Mouse (Mus musculus) midbrain, embryonic 15.5 days (tissue): ENCODE data around the gene Hoxc9. TPM values are rescaled to one million over a fixed set of nuclear protein-coding genes. Genes with fewer than 3 reads are reported as not detected.

Source experiments
- ATAC-seq: fragments of 200-750 bp; cut with Nextera tagmentation; replicated peaks from 2 replicates; pipeline ENCODE4 v1.8.0; 2017; ENCODE audit warnings: moderate TSS enrichment
- H3K27ac ChIP-seq: fragments of 300-500 bp; sonication (generic); 2 replicates; pipeline ENCODE4 v1.5.1; 2015; ENCODE audit warnings: mild to moderate bottlenecking, inconsistent platforms
- H3K27me3 ChIP-seq: fragments of 300-500 bp; sonication (generic); replicated peaks from 2 replicates; pipeline ENCODE4 v1.6.1; 2015; ENCODE audit warnings: inconsistent platforms
- H3K36me3 ChIP-seq: fragments of 300-500 bp; sonication (generic); replicated peaks from 2 replicates; pipeline ENCODE4 v1.6.1; 2015; ENCODE audit warnings: inconsistent platforms
- H3K4me1 ChIP-seq: fragments of 300-500 bp; sonication (generic); 2 replicates; pipeline ENCODE4 v1.6.1; 2015; ENCODE audit warnings: inconsistent platforms
- H3K4me2 ChIP-seq: fragments of 300-500 bp; sonication (generic); 2 replicates; pipeline ENCODE4 v1.6.1; 2015; ENCODE audit warnings: inconsistent platforms, mild to moderate bottlenecking, moderate library complexity
- H3K4me3 ChIP-seq: fragments of 300-500 bp; sonication (generic); 2 replicates; pipeline ENCODE4 v1.5.1; 2015; ENCODE audit warnings: mild to moderate bottlenecking, inconsistent platforms
- H3K9ac ChIP-seq: fragments of 300-500 bp; sonication (generic); 2 replicates; pipeline ENCODE4 v1.6.1; 2015; ENCODE audit warnings: mild to moderate bottlenecking, inconsistent platforms
- H3K9me3 ChIP-seq: fragments of 300-500 bp; sonication (generic); 2 replicates; pipeline ENCODE4 v1.6.1; 2016; ENCODE audit warnings: inconsistent platforms
- WGBS: fragments of 180-500 bp; shearing (Covaris S2); methylation state at CpG from one replicate; pipeline ENCODE4 v1.1.7; 2015; ENCODE audit warnings: mixed read lengths; 5-methylcytosine and 5-hydroxymethylcytosine counted together
- polyA plus RNA-seq: library from polyadenylated mRNA; unstranded; fragments of >200 nt; fragmentation: Nextera tagmentation; extraction: Ambion mirVana; gene quantifications from 2 replicates; pipeline ENCODE4 v1.2.1, GENCODE M21; 2015

The Hoxc9 gene
- polyA plus RNA-seq, 1 experiment from 2014 or later, result not detected

DNA sequence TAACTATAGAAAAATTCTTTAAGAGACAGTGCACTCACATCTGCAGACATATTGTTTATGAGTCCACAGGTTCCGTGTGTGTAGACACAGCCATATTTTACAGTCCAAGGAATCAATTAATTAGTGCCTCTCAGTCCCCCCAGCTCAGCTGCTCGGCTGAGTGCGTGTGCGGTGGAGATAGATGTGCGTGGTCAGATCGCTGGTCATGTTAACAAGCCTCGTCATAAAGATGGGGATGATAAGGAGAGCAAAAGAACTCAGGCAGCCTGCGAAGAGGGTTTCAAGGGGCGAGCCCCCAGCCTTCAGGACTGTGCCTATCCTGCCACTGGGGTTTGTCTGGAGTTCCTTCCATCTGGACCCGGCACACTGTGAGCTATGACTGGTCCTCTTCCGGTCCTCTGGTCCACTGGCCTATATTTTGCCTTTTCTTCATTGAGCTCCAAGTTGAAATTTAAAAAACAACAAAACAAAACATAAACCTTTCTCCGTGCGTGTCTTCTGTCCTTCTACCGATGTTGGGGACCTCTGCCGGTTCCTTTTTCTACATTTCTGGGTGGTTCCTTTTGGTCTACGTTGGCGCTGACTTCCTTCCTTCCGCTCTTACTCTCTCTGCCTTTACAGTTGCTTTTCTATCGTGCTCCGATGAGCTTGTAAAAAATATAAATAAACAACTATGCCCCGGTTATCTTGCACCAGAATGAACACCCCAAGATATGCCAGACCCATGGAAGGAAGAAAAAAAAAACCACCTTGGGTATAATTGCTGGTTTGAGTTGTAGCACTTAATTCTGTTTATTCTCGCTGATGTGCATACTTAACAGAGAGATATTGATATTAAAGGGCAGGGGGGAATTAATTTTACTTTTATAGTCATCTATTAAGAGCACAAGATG lies 30.8 kb upstream of the Hoxc9 start:
- no peak for ATAC-seq

DNA sequence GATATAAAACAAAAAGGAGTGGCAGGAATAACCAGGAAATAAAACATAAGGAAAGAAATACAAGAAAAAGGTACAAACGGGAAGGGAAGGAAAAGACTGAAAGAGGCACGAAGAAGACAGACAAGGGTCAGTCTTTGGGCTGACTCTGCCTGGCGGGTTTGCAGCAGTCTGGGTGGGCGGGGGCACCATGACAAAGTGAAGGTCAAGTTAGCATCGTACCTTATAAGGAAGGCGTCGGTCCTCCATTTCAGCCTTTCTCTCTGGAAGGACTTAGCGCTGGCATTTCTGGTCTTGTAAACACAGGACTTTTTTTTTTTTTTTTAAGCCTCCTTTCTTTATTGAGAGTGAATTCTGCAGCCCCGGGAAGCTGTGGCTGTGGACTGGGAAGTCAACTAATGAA lies 29.0 kb upstream of the Hoxc9 start:
- Histone ChIP-seq H3K4me1 (peaks cover 4% of the 10 kb centered on the region), H3K27ac (no peak overlapping the region), H3K4me3 (no peak overlapping the region), H3K27me3 (peaks cover 96% of the 10 kb centered on the region), H3K9me3 (no peaks in the 10 kb centered on the region), H3K36me3 (no peaks in the 10 kb centered on the region), H3K9ac (no peak overlapping the region), H3K4me2 (no peak overlapping the region)
- ATAC-seq, result no peak
- 2% methylated on average over 9 of the region's 9 CpGs for WGBS

More for the DNA sequence above, 30.8 kb upstream of the Hoxc9 start:
- Histone ChIP-seq H3K27me3 (peaks cover 96% of the 10 kb centered on the region), H3K36me3 (no peaks in the 10 kb centered on the region), H3K27ac (no peak overlapping the region), H3K9me3 (no peaks in the 10 kb centered on the region), H3K4me1 (peaks cover 4% of the 10 kb centered on the region), H3K4me2 (no peak overlapping the region), H3K9ac (no peak overlapping the region), H3K4me3 (no peak overlapping the region)
- 12% methylated on average over 22 of the region's 22 CpGs for WGBS

DNA sequence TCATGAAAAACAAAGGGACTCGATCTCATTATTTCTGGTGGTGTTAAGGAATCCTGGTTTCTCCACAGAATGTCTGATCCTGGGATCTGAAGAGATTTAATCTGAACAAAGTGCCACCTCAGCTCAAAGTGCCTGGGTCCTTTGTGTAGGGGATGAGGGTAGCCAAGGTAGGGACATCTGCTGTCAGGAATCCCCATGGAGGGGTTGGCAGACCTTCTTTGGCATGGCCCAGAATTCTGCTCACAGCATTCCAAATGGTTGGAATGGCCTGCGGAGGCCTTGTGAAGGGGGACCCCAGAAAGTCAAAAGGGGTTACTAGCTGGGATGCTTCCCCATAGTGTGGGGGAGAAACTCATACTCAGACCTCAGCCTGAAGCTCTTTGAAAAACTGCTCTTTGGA lies 27.4 kb upstream of the Hoxc9 start:
- ATAC-seq, result no peak
- no peak overlapping the region for H3K9ac ChIP-seq
- H3K4me3 ChIP-seq, result no peak overlapping the region
- 9% methylated on average over 2 of the region's 2 CpGs for WGBS
- no peaks in the 10 kb centered on the region for H3K4me1 ChIP-seq
- H3K27me3 ChIP-seq, result peaks cover 98% of the 10 kb centered on the region
- no peaks in the 10 kb centered on the region for H3K9me3 ChIP-seq
- no peaks in the 10 kb centered on the region for H3K36me3 ChIP-seq
- no peak overlapping the region for H3K4me2 ChIP-seq
- no peak overlapping the region for H3K27ac ChIP-seq

DNA sequence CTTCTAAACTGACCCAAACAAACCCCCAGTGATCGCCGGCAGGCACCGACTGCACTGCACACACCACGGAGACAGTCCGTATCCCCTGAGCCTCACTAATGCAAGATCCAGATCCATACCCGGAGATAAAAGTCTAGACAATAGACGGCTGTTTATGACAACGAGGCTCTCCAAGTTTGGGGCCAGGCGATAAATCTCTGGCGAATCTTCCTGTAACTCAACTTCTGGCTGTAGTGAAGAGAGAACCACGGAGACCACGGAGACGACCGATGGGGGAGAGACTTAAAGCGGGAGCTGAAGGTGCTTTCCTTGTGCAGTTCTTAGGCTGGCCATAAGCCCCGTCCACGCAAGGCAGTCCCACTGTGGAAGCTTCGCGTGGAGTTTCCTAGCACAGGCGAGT lies 26.5 kb upstream of the Hoxc9 start:
- H3K4me1 ChIP-seq, result no peaks in the 10 kb centered on the region
- no peak for ATAC-seq
- 2% methylated on average over 20 of the region's 20 CpGs for WGBS

DNA sequence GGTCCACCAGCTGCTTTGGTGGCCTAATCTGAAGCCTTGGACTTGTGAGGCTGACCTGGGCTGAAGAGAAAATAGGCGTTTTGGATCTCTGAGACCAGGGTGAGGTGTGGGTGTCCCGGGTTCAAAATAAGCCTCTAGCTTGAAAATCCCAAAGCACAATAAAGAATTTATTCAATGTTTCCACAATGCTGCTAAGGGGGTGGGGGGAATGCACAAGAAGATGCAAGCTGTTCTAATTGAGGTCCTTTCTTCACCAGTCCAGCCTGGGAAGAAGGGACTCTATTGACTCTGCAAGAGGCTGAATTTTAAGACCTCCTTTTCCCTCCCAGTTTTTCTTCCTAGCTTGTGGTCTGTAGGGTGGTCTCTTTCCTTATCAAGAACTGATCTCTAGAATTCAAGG lies 25.4 kb upstream of the Hoxc9 start:
- Histone ChIP-seq H3K27me3 (peaks cover 98% of the 10 kb centered on the region), H3K9me3 (no peaks in the 10 kb centered on the region), H3K4me3 (no peak overlapping the region), H3K27ac (no peak overlapping the region), H3K9ac (no peak overlapping the region), H3K4me2 (no peak overlapping the region), H3K4me1 (no peaks in the 10 kb centered on the region), H3K36me3 (no peaks in the 10 kb centered on the region)
- ATAC-seq, result no peak
- WGBS, result 5% methylated on average over 2 of the region's 2 CpGs

More for the DNA sequence above, 26.5 kb upstream of the Hoxc9 start:
- Histone ChIP-seq H3K36me3 (no peaks in the 10 kb centered on the region), H3K27ac (no peak overlapping the region), H3K9me3 (no peaks in the 10 kb centered on the region), H3K9ac (no peak overlapping the region), H3K4me2 (no peak overlapping the region), H3K27me3 (peaks cover 98% of the 10 kb centered on the region), H3K4me3 (no peak overlapping the region)

DNA sequence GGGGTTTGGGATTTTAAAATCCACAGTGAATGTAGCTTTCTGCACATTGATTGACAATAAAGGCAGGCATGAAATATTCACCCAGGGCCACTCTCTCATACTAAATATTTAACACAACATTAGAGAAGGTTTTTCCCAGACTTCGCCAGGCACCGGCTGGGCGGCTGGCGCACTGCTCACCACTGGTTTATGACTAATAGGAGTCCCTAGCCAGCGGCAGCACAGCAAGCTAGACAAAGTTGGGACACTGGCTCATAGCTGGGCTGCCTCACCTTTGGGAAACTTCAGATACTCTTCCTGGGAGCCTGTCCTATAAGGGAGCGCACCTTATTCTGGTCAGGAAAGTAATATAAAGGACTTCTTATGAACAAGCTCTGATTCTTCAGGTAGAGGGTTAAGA lies 22.7 kb upstream of the Hoxc9 start:
- H3K27me3 ChIP-seq, result peaks cover 98% of the 10 kb centered on the region
- WGBS, result 5% methylated on average over 6 of the region's 6 CpGs
- H3K27ac ChIP-seq, result no peak overlapping the region
- no peak overlapping the region for H3K4me3 ChIP-seq
- H3K4me1 ChIP-seq, result no peaks in the 10 kb centered on the region
- H3K36me3 ChIP-seq, result no peaks in the 10 kb centered on the region
- no peak for ATAC-seq
- no peaks in the 10 kb centered on the region for H3K9me3 ChIP-seq
- no peak overlapping the region for H3K9ac ChIP-seq
- no peak overlapping the region for H3K4me2 ChIP-seq

DNA sequence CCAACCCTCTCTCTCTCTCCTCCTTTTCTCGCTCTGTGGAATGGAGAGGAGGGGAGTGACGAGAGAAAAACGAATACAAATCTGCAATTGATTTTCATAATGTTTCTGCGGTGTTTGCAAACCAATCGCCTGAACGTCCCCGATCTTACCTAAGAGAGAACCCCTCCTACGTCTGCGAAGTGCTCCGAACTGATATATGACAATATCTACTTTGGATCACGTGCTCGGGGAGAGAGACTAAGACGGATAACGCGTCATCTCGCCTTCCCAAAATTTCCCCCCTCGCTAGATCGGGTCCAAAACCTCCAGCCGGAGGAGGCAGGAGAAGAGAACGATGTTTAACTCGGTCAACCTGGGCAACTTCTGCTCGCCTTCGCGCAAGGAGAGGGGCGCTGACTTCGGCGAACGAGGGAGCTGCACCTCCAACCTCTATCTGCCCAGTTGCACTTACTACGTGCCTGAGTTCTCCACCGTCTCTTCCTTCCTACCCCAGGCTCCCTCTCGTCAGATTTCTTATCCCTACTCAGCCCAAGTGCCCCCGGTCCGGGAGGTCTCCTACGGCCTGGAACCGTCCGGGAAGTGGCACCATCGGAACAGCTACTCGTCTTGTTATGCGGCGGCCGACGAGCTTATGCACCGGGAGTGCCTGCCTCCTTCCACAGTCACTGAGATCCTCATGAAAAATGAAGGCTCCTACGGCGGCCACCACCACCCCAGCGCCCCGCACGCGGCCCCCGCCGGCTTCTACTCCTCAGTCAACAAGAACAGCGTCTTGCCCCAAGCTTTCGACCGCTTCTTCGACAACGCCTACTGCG lies 21.8 kb upstream of the Hoxc9 start, which contains the start of gene Hoxc11:
TSS of gene Hoxc11 (plus strand) at position 236 of the 815 bp plus-strand sequence.
- H3K4me1 ChIP-seq, result no peaks in the 10 kb centered on the region
- H3K9ac ChIP-seq, result no peak within 1 kb of the TSS
- H3K4me3 ChIP-seq, result no peak within 1 kb of the TSS
- H3K4me2 ChIP-seq, result no peak within 1 kb of the TSS
- no peak for ATAC-seq
- no peaks in the 10 kb centered on the region for H3K36me3 ChIP-seq
- H3K9me3 ChIP-seq, result no peaks in the 10 kb centered on the region
- WGBS, result 1% methylated on average over 57 of the region's 57 CpGs
- no peak within 1 kb of the TSS for H3K27ac ChIP-seq
- peaks cover 94% of the 10 kb centered on the region for H3K27me3 ChIP-seq

DNA sequence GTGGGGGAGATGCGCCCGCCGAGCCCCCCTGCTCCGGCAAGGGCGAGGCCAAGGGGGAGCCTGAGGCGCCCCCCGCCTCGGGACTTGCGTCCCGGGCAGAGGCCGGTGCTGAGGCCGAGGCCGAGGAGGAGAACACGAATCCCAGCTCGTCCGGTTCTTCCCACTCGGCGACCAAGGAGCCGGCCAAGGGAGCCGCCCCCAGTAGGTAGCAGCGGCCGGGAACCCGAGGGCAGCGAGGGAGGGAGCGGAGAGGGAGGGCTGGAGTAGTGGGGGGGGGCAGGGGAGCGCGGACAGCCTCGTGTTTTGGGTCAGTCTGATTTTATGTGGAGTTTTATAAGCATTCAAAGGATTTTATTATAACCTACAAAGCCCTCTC lies 21.2 kb upstream of the Hoxc9 start:
- no peaks in the 10 kb centered on the region for H3K9me3 ChIP-seq
- no peak overlapping the region for H3K27ac ChIP-seq
- under 1% methylated on average over 28 of the region's 28 CpGs for WGBS
- H3K4me2 ChIP-seq, result no peak overlapping the region
- no peaks in the 10 kb centered on the region for H3K36me3 ChIP-seq
- H3K9ac ChIP-seq, result no peak overlapping the region
- H3K4me1 ChIP-seq, result no peaks in the 10 kb centered on the region
- H3K27me3 ChIP-seq, result peaks cover 94% of the 10 kb centered on the region
- H3K4me3 ChIP-seq, result no peak overlapping the region
- no peak for ATAC-seq

DNA sequence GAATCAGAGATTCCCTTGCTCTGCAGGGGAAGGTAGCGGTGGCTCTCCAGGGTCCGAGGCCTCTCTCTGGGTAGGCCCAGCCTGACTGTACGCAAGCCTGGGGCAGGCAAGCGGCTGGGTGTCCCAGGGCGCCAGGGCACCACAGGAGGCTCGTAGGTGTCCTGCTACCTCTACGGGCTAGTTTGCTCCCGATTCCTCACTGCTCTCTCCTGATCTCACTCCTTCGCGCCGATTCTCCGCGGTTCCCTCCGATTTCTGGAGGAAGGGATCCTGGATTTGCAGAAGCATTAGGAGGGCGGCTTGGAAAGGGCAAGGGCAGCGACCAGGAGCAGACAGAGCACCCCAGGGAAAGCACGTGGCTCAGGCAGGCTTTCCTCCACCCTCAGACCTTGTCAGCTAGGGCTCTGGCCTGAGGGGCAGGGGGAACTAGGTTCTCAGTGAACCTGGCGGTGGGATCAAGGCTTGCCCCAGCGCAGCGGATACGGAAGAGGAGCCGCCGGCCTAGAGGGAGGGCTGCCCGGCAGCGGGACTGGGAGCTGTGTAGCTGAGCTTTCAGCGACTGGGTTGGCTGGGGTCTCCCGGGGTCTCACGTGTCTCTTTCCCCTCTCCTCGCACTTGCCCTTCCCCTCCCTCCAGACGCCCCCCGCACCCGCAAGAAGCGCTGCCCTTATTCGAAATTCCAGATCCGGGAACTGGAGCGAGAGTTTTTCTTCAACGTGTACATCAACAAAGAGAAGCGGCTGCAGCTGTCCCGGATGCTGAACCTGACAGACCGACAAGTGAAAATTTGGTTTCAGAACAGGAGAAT lies 20.2 kb upstream of the Hoxc9 start:
- WGBS, result under 1% methylated on average over 40 of the region's 40 CpGs
- no peak overlapping the region for H3K4me2 ChIP-seq
- no peak overlapping the region for H3K4me3 ChIP-seq
- ATAC-seq, result no peak
- H3K9me3 ChIP-seq, result no peaks in the 10 kb centered on the region
- H3K27ac ChIP-seq, result no peak overlapping the region
- no peaks in the 10 kb centered on the region for H3K36me3 ChIP-seq
- no peaks in the 10 kb centered on the region for H3K4me1 ChIP-seq
- H3K9ac ChIP-seq, result no peak overlapping the region
- peaks cover 95% of the 10 kb centered on the region for H3K27me3 ChIP-seq

DNA sequence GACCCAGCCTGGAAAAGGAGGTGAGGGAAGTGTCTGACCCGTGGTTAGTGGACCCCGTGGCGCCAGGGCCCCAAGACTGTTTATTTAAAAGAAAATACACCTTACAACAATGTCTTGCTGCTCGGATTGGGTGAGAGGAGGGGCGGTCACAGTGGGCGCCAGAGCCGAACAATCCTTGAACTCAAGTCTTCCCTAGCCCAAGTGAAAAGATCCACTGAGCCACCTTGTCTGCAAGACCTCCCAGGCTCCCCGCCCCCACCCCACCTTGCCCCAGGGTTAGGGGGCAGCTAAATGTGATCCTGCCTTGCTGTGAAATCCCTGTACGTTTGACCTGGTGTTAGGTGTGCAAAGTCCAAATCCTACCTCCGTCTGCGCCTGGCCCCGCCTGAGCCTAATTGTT lies 19.3 kb upstream of the Hoxc9 start:
- Histone ChIP-seq H3K9me3 (no peaks in the 10 kb centered on the region), H3K9ac (no peak overlapping the region), H3K4me2 (no peak overlapping the region), H3K4me3 (no peak overlapping the region), H3K27ac (no peak overlapping the region), H3K27me3 (peaks cover 94% of the 10 kb centered on the region), H3K36me3 (no peaks in the 10 kb centered on the region), H3K4me1 (no peaks in the 10 kb centered on the region)
- 2% methylated on average over 12 of the region's 12 CpGs for WGBS
- ATAC-seq, result no peak

DNA sequence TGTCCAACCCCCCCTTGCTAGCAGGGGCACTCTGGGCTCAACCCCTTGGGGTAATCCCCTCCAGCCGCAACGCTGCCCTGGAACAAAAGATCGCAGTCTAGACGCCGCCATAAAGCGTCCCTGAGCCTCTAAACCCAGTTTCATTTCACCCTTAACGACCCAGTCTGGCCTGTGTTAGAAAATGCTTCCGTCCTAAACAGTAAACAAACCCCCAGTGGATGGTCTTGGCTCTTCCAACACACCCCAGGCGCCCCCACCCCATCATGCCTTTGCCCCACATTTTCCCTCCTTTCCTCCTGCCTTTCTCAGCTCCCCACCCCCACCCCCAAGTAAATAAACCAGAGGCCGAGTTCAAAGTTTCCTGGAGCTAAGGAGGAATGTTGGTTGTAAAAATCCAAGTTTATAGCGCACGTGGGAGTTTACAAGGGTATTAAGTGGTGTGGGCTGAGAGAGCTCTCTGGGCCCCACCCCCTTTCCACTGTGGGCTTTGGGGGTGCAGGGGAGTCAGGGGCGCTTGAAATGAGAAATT lies 16.5 kb upstream of the Hoxc9 start:
- Histone ChIP-seq H3K27ac (no peak overlapping the region), H3K9ac (no peak overlapping the region), H3K4me1 (no peaks in the 10 kb centered on the region), H3K27me3 (peaks cover 92% of the 10 kb centered on the region), H3K9me3 (no peaks in the 10 kb centered on the region), H3K4me2 (no peak overlapping the region), H3K36me3 (no peaks in the 10 kb centered on the region), H3K4me3 (no peak overlapping the region)
- WGBS, result under 1% methylated on average over 13 of the region's 13 CpGs
- ATAC-seq, result no peak

DNA sequence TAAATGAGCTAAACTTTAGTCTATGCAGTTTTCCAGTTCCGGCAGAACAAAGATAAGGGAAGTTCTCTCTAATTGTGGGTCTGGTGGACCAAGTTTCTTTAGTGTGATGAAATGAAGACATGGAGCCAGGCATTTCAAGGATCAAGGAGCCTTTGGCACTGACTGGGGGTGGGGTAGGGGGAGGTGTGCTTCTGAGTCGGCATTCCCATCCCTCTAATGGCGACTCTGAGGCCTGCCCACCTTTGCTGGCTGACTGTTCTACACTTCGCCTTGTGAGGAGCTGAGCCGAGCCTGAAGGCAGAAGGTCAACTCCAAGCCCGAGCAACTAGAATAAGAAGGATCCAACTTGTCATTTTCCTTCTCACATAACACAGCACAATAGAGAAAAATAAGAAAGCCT lies 14.5 kb upstream of the Hoxc9 start:
- Histone ChIP-seq H3K9me3 (no peaks in the 10 kb centered on the region), H3K9ac (no peak overlapping the region), H3K4me2 (no peak overlapping the region), H3K27ac (no peak overlapping the region), H3K4me3 (no peak overlapping the region), H3K27me3 (peaks cover 93% of the 10 kb centered on the region), H3K36me3 (no peaks in the 10 kb centered on the region), H3K4me1 (peaks cover 5% of the 10 kb centered on the region; the same call in 1 of the 2 replicates)
- WGBS, result 2% methylated on average over 6 of the region's 6 CpGs
- no peak for ATAC-seq
